Mouse (Mus musculus) left cerebral cortex, postnatal 25 days (tissue): ENCODE data around the gene AC140267.1. TPM values are rescaled to one million over a fixed set of nuclear protein-coding genes. Genes with fewer than 3 reads are reported as not detected.

Experiments
- DNase-seq, 2 experiments: peaks; one replicate each; pipeline ENCODE4 v3.0.0; 2022; ENCODE audit warnings: low spot score in 2 of 2, mixed read lengths in 1 of 2
- intact Hi-C: fragments of 180-260 bp; cut with DNase I; formaldehyde crosslinking; loops from one replicate; pipeline ENCODE4 v1.15.1; 2025
- total RNA-seq, 2 experiments: library from RNA; stranded (reverse); gene quantifications; 2 replicates each; pipeline ENCODE4 v1.2.3; 2021

The AC140267.1 gene
- 1 to 10 TPM; 8.8 to 10.0 TPM for total RNA-seq

- intact Hi-C loops = loop anchor here (2.0 kb wide), 1 partner anchor 19 kb away; the partner anchor contains the start of gene Atf4
- DNase-seq = no peak
Observed at GRCm38 (mm10) chr15:80235535-80235934, at the start of gene AC140267.1. Gene AC140267.1, plus strand, starts transcription at chr15:80235835.

GRCm38 (mm10) chr15:80188927-80189326 is 46.7 kb upstream of the AC140267.1 start:
- intact Hi-C loops = no loop called here
- no peak for DNase-seq

- DNase-seq = no peak
- intact Hi-C loops = no loop called here
Observed at GRCm38 (mm10) chr15:80190075-80190474, 45.6 kb upstream of the AC140267.1 start.

GRCm38 (mm10) chr15:80191585-80192245 is 43.9 kb upstream of the AC140267.1 start:
- DNase-seq = no peak
- intact Hi-C loops = no loop called here

GRCm38 (mm10) chr15:80192246-80192585 is 43.4 kb upstream of the AC140267.1 start:
- DNase-seq = no peak
- intact Hi-C loops = no loop called here

- no peak for DNase-seq
- intact Hi-C loops = no loop called here
Observed at GRCm38 (mm10) chr15:80192847-80193246, 42.8 kb upstream of the AC140267.1 start.

GRCm38 (mm10) chr15:80199556-80199955 is 36.1 kb upstream of the AC140267.1 start:
- DNase-seq = no peak
- intact Hi-C loops = no loop called here

GRCm38 (mm10) chr15:80202111-80202775 is 33.4 kb upstream of the AC140267.1 start:
- intact Hi-C loops = no loop called here
- DNase-seq = peak; percentile 42 to 89

GRCm38 (mm10) chr15:80203406-80203805 is 32.2 kb upstream of the AC140267.1 start:
- no peak for DNase-seq
- intact Hi-C loops = no loop called here

- intact Hi-C loops = no loop called here
Observed at GRCm38 (mm10) chr15:80206057-80206565, 29.5 kb upstream of the AC140267.1 start.

GRCm38 (mm10) chr15:80208446-80208845 is 27.2 kb upstream of the AC140267.1 start:
- intact Hi-C loops = no loop called here
- no peak for DNase-seq

More at GRCm38 (mm10) chr15:80206057-80206565, 29.5 kb upstream of the AC140267.1 start:
- DNase-seq = no peak

- intact Hi-C loops = no loop called here
- no peak for DNase-seq
Observed at GRCm38 (mm10) chr15:80213688-80214087, 21.9 kb upstream of the AC140267.1 start.

GRCm38 (mm10) chr15:80215716-80216479 is 19.7 kb upstream of the AC140267.1 start:
- DNase-seq = peak in 1 of 2 experiments; percentile 37
- intact Hi-C loops = loop anchor here (5.0 kb wide), 1 partner anchor 39 kb away; no protein-coding TSS in a partner anchor

- no peak for DNase-seq
- intact Hi-C loops = loop anchor here (5.0 kb wide), 1 partner anchor 39 kb away; no protein-coding TSS in a partner anchor
Observed at GRCm38 (mm10) chr15:80216480-80216820, 19.2 kb upstream of the AC140267.1 start.

GRCm38 (mm10) chr15:80217476-80217875 is 18.2 kb upstream of the AC140267.1 start:
- intact Hi-C loops = loop anchor here (5.0 kb wide), 1 partner anchor 40 kb away; no protein-coding TSS in a partner anchor
- no peak for DNase-seq

GRCm38 (mm10) chr15:80219211-80219610 is 16.4 kb upstream of the AC140267.1 start:
- intact Hi-C loops = loop anchor here (5.0 kb wide), 1 partner anchor 42 kb away; no protein-coding TSS in a partner anchor
- DNase-seq = no peak

- intact Hi-C loops = loop anchor here (5.0 to 10.0 kb wide), 2 partner anchors 43 to 285 kb away; no protein-coding TSS in a partner anchor
Observed at GRCm38 (mm10) chr15:80219705-80220657, 15.7 kb upstream of the AC140267.1 start.

GRCm38 (mm10) chr15:80221031-80221430 is 14.6 kb upstream of the AC140267.1 start:
- no peak for DNase-seq
- intact Hi-C loops = loop anchor here (10.0 kb wide), 1 partner anchor 286 kb away; no protein-coding TSS in a partner anchor

More at GRCm38 (mm10) chr15:80219705-80220657, 15.7 kb upstream of the AC140267.1 start:
- DNase-seq = no peak

GRCm38 (mm10) chr15:80223751-80224150 is 11.9 kb upstream of the AC140267.1 start:
- intact Hi-C loops = loop anchor here (10.0 kb wide), 1 partner anchor 289 kb away; no protein-coding TSS in a partner anchor
- no peak for DNase-seq
